Mouse (Mus musculus): ENCODE measurements around the gene Vangl1. TPM values are rescaled to one million over a fixed set of nuclear protein-coding genes. Genes with fewer than 3 reads are reported as not detected.

Gene Vangl1
- polyA plus RNA-seq, 1 experiment: 16.1 TPM

- Histone ChIP-seq H3K4me1 (ENCODE audit: control insufficient read depth, insufficient read depth, low read length) (no peaks in the 10 kb centered on the region), H3K27ac (ENCODE audit: control insufficient read depth, insufficient read depth, low read depth, low read length, poor library complexity) (no peak overlapping the region), H3K4me3 (replicated peaks; ENCODE audit: control insufficient read depth, low read depth, low read length) (no peak overlapping the region)
- WGBS: 64% methylated on average over 4 of the region's 4 CpGs
- TF ChIP-seq POLR2A (IDR thresholded peaks at IDR 0.05; ENCODE audit: borderline replicate concordance, control insufficient read depth, low read depth, low read length) (no peak), CTCF (IDR thresholded peaks at IDR 0.05; ENCODE audit: control insufficient read depth, insufficient read depth, low read length) (no peak)
Observed at GRCm38 (mm10) chr3:102187401-102187800, 17.1 kb downstream of the Vangl1 start.

DNA sequence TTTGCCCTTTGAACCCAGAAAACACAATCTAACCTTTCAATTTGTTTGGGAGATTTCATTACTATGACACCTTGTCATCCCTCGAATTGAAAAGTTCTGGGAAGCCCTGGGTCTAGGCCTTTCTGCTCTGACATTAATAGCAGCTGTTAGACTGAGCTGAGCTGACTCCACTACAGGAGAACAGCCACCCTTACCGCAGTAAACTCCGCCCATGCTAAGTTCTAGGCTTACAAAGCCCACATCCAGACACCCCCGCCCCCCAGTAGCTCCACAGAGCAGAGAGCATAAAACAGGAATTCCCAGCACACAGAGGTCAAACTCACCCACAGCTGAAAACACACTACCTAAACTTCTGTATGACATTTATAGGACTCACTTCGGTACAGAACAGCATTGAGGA is 19.8 kb downstream of the Vangl1 start:
- TF ChIP-seq CTCF (IDR thresholded peaks at IDR 0.05; ENCODE audit: control insufficient read depth, insufficient read depth, low read length) (no peak), POLR2A (IDR thresholded peaks at IDR 0.05; ENCODE audit: borderline replicate concordance, control insufficient read depth, low read depth, low read length) (no peak)
- Histone ChIP-seq H3K4me1 (ENCODE audit: control insufficient read depth, insufficient read depth, low read length) (no peaks in the 10 kb centered on the region), H3K27ac (ENCODE audit: control insufficient read depth, insufficient read depth, low read depth, low read length, poor library complexity) (no peak overlapping the region), H3K4me3 (replicated peaks; ENCODE audit: control insufficient read depth, low read depth, low read length) (no peak overlapping the region)
- WGBS: 75% methylated on average over 5 of the region's 5 CpGs

- no peak overlapping the region for H3K4me3 ChIP-seq (replicated peaks; ENCODE audit: control insufficient read depth, low read depth, low read length)
- no peak overlapping the region for H3K27ac ChIP-seq (ENCODE audit: control insufficient read depth, insufficient read depth, low read depth, low read length, poor library complexity)
- no peak for TF ChIP-seq POLR2A (IDR thresholded peaks at IDR 0.05; ENCODE audit: borderline replicate concordance, control insufficient read depth, low read depth, low read length)
- TF ChIP-seq CTCF (IDR thresholded peaks at IDR 0.05; ENCODE audit: control insufficient read depth, insufficient read depth, low read length): no peak
- WGBS: 71% methylated on average over 2 of the region's 2 CpGs
- H3K4me1 ChIP-seq (ENCODE audit: control insufficient read depth, insufficient read depth, low read length): no peaks in the 10 kb centered on the region; the same call in 1 of the 2 replicates
Observed at GRCm38 (mm10) chr3:102182601-102183000, 21.9 kb downstream of the Vangl1 start.

GRCm38 (mm10) chr3:102181191-102181590 is 23.3 kb downstream of the Vangl1 start:
- WGBS: 84% methylated on average over 4 of the region's 4 CpGs
- TF ChIP-seq CTCF (IDR thresholded peaks at IDR 0.05; ENCODE audit: control insufficient read depth, insufficient read depth, low read length) (no peak), POLR2A (IDR thresholded peaks at IDR 0.05; ENCODE audit: borderline replicate concordance, control insufficient read depth, low read depth, low read length) (no peak)

DNA sequence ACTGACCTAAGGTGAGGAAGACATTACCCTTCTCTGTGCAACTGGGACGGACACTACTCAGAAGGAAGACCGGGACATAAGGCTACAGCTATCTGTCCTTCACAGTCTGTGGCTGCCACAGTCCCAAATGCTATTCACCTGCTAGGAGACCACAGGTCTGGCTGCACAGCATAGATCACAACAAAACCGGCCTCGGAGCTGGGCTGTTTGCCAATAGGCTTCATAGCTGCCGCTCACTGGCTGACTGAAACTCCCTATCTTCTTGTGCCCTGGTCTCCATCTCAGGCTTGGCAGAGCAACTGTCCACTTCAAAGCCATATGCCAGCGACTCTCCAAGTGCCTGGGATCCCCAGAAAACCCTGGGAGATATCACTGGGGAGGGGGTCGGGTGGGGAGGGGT is 23.7 kb downstream of the Vangl1 start:
- 68% methylated on average over 7 of the region's 7 CpGs for WGBS
- TF ChIP-seq POLR2A (IDR thresholded peaks at IDR 0.05; ENCODE audit: borderline replicate concordance, control insufficient read depth, low read depth, low read length): no peak
- TF ChIP-seq CTCF (IDR thresholded peaks at IDR 0.05; ENCODE audit: control insufficient read depth, insufficient read depth, low read length): no peak
- Histone ChIP-seq H3K4me3 (replicated peaks; ENCODE audit: control insufficient read depth, low read depth, low read length) (no peak overlapping the region), H3K27ac (ENCODE audit: control insufficient read depth, insufficient read depth, low read depth, low read length, poor library complexity) (no peak overlapping the region), H3K4me1 (ENCODE audit: control insufficient read depth, insufficient read depth, low read length) (no peaks in the 10 kb centered on the region; the same call in 1 of the 2 replicates)

More at GRCm38 (mm10) chr3:102181191-102181590, 23.3 kb downstream of the Vangl1 start:
- no peak overlapping the region for H3K27ac ChIP-seq (ENCODE audit: control insufficient read depth, insufficient read depth, low read depth, low read length, poor library complexity)
- H3K4me3 ChIP-seq (replicated peaks; ENCODE audit: control insufficient read depth, low read depth, low read length): no peak overlapping the region
- no peaks in the 10 kb centered on the region; the same call in 1 of the 2 replicates for H3K4me1 ChIP-seq (ENCODE audit: control insufficient read depth, insufficient read depth, low read length)

- TF ChIP-seq POLR2A (IDR thresholded peaks at IDR 0.05; ENCODE audit: borderline replicate concordance, control insufficient read depth, low read depth, low read length) (no peak), CTCF (IDR thresholded peaks at IDR 0.05; ENCODE audit: control insufficient read depth, insufficient read depth, low read length) (no peak)
- WGBS: 80% methylated on average over 4 of the region's 4 CpGs
- H3K27ac ChIP-seq (ENCODE audit: control insufficient read depth, insufficient read depth, low read depth, low read length, poor library complexity): no peak overlapping the region
- no peak overlapping the region for H3K4me3 ChIP-seq (replicated peaks; ENCODE audit: control insufficient read depth, low read depth, low read length)
- no peaks in the 10 kb centered on the region; the same call in 1 of the 2 replicates for H3K4me1 ChIP-seq (ENCODE audit: control insufficient read depth, insufficient read depth, low read length)
Observed at GRCm38 (mm10) chr3:102179869-102180268, 24.6 kb downstream of the Vangl1 start.

DNA sequence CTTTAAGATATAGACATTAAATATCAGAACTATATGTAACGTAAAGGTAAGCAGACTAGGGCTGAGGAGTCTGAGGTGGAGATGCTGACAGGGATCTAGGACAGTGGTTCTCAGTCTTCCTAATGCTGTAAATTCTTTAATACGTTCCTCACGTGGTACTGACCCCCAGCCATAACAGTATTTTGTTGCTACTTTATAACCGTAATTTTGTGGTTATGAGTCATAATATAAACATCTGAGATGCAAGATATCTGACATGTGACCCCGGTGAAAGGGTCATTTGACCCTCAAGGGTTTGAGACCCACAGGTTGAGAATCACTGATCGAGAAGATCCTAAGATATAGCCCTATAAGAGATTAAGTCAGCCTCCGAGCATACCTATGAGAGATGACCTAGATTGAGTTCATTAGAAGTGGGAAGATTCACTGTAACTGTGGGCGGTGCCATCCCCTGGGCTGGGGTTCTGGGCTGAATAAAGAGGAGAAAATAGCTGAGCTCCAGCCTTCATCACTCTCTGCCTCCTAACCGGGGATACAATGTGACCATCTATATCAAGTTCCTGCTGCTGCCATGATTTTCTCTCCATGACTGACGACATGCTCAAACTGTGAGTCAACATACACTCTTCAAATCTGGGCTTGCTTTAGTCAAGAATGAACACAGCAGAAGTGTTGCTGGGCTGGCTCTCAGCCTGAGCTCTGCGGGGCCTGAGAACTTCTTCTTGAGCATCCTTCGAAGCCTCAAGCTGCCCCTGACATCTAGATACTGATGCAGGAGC is 26.5 kb downstream of the Vangl1 start:
- no peak for TF ChIP-seq POLR2A (IDR thresholded peaks at IDR 0.05; ENCODE audit: borderline replicate concordance, control insufficient read depth, low read depth, low read length)
- TF ChIP-seq CTCF (IDR thresholded peaks at IDR 0.05; ENCODE audit: control insufficient read depth, insufficient read depth, low read length): no peak
- H3K4me1 ChIP-seq (ENCODE audit: control insufficient read depth, insufficient read depth, low read length): no peaks in the 10 kb centered on the region; the same call in 1 of the 2 replicates
- WGBS: 81% methylated on average over 12 of the region's 12 CpGs

DNA sequence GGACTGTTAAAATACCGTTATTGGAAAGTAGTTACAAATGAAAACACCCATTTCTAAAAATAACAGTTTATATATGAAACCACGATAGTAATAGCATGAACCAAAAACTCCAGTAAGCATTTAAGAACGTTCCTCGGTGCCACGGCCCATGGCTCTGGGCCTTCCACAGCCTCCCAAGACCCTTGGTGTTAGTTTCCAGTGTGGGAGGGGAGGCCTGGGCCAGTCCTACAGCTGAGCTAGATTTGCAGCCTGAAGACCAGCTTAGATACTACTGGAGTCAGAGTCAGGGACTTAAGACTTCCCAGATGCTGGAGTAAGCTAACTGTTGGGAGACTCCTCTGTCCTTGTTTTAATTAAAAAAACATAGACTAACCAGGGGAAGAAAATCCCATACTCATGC is 28.4 kb downstream of the Vangl1 start:
- 86% methylated on average over 5 of the region's 5 CpGs for WGBS
- H3K4me3 ChIP-seq (replicated peaks; ENCODE audit: control insufficient read depth, low read depth, low read length): no peak overlapping the region
- H3K27ac ChIP-seq (ENCODE audit: control insufficient read depth, insufficient read depth, low read depth, low read length, poor library complexity): no peak overlapping the region
- TF ChIP-seq POLR2A (IDR thresholded peaks at IDR 0.05; ENCODE audit: borderline replicate concordance, control insufficient read depth, low read depth, low read length) (no peak), CTCF (IDR thresholded peaks at IDR 0.05; ENCODE audit: control insufficient read depth, insufficient read depth, low read length) (no peak)
- no peaks in the 10 kb centered on the region; the same call in 1 of the 2 replicates for H3K4me1 ChIP-seq (ENCODE audit: control insufficient read depth, insufficient read depth, low read length)

More for the DNA sequence above, 26.5 kb downstream of the Vangl1 start:
- Histone ChIP-seq H3K27ac (ENCODE audit: control insufficient read depth, insufficient read depth, low read depth, low read length, poor library complexity) (no peak overlapping the region), H3K4me3 (replicated peaks; ENCODE audit: control insufficient read depth, low read depth, low read length) (no peak overlapping the region)

All from bone marrow, adult 2 months (tissue).